Mouse (Mus musculus): ENCODE results near the gene Tada3.

Tada3 gene

DNA sequence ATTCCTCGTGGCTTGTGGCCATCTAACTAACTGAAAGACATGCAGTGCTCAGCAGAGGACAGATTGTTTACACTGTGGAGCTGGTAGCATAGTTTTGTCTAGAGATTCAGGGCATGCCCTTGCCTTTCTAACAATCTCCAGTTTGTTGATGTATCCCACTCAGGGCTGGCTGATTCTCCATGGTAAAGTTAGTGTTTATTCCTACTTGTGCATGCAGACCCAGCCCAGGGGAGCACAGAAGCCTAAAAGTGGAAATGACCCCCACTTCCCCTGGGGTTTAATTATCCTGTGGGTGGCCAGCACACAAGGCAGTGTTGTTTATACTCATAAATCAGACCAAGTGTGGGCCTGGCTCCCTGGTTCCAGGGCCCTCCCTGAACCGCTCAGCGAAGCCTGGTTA lies 8.3 kb upstream of the Tada3 start:
- no peak for DNase-seq (ENCODE audit: low spot score)

DNA sequence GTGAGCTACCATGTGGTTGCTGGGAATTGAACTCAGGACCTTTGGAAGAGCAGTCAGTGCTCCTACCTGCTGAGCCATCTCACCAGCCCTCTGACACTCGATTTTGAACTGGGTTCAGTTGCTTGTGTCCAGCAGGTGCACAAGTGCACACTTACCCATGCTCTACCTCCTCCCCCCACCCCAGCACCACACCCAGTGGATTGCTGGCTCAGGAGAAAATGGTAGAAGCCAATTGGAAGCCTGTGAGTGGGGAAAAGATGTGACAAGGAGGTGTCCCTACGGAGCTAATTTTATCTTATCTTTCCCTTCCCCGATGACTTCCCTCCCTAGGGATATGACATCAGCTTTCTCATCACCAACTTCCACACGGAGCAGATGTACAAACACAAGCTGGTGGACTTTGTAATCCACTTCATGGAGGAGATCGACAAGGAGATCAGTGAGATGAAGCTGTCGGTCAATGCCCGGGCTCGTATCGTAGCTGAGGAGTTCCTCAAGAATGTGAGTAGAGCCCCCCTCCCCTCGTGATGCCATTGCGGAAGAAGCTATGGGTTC lies 7.6 kb upstream of the Tada3 start:
- no peak for DNase-seq (ENCODE audit: low spot score)

- no peak for DNase-seq (ENCODE audit: low spot score)
These were observed 6.8 kb upstream of the Tada3 start for GRCm38 (mm10) chr6:113384351-113384927.

DNA sequence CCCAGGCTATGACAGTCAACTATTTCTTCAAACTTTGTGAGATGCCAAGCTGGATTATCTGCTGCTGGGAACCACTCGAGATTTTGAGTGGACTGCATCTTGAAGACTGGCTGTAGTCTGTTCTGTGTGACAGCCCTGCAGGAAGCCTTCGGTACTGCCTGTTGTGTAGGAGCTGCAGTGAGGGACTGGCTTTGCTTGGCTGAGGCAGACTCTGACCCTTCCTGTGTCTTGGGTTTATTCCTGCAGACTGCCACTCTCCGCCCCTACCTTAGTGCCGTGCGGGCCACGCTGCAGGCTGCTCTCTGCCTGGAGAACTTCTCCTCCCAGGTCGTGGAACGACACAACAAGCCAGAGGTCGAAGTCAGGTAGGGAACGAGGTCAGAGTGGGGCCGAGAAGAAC lies 2.8 kb upstream of the Tada3 start:
- no peak for DNase-seq (ENCODE audit: low spot score)

- DNase-seq (ENCODE audit: low spot score): no peak
These were observed 1.6 kb upstream of the Tada3 start for GRCm38 (mm10) chr6:113379246-113379645.

DNA sequence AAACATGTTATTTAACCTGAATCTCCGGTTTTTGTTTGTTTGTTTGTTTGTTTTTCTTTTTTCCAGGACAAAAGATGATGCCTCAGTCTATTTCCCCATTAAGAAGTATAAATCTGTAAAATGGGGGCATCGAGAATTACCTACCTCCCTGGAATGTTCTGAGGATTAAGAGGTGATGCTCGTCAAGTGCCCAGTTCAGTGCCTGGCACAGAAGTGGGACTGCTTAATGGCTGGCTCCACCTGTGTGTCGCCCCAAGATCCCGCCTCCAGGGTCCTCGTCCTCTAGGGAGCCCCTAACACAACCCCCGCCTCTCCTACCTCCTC lies 549 bp downstream of the Tada3 start:
- DNase-seq (ENCODE audit: low spot score): no peak

DNA sequence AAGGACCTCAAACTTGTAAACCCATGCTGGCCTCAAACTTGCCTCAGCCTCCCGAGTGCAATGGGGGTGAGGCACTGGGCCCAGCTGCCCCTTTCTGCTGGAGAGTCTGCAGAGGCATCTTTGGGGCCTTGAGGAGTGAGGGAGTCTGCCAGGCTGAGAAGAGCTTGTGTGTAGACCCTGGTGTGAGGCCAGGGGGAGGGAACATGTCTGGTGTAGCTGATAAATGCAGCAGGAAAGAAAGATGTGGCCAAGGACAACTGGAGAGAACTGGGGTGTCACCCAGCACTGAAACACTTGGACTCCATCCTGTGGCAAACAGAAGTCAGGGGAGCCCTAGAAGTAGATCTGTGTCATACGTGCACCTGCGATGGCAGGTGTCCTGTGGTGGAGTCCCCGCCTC lies 4.2 kb downstream of the Tada3 start:
- DNase-seq (ENCODE audit: low spot score): no peak

- no peak for DNase-seq (ENCODE audit: low spot score)
These were observed 7.3 kb downstream of the Tada3 start for GRCm38 (mm10) chr6:113370194-113370929.

DNA sequence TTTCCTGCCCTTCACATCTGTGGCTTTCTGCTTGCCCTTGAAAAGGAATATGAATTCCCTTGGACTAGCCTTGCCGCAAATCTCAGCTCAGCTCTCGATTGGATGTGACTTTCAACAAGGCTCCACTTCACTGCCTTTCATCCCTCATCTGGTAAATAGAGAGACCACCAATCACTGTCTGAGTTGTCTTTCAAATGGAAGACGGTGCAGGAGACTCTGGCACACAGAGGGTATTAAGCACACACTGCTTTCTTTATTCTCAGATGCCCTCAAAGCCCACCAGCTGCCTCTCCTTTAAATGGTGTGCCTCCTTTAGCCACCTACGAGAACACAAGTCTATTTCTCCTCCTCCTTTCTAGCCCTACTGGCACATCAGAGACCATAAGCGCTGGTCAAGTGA lies 9.1 kb downstream of the Tada3 start:
- DNase-seq (ENCODE audit: low spot score): no peak

- DNase-seq (ENCODE audit: low spot score): no peak
These were observed 9.6 kb downstream of the Tada3 start for GRCm38 (mm10) chr6:113368124-113368523.

DNA sequence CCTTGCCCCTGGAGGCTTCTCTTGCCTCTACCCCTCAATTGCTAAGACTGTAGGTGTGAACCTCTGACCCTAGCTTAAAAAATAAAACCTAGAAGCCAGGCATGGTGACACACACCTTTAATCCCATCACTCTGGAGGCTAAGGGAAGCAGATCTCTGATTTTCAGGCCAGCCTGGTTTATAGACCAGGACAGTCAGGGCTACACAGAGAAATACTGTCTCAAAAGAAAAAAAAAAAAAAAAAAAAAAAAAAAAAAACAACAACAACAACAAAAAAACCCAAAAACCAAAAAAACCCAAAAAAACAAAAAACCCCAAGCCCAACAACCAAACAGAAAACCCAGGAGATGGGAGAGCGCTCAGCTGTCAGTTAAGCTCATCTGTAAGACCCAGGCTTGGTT lies 10.1 kb downstream of the Tada3 start:
- no peak for DNase-seq (ENCODE audit: low spot score)

DNA sequence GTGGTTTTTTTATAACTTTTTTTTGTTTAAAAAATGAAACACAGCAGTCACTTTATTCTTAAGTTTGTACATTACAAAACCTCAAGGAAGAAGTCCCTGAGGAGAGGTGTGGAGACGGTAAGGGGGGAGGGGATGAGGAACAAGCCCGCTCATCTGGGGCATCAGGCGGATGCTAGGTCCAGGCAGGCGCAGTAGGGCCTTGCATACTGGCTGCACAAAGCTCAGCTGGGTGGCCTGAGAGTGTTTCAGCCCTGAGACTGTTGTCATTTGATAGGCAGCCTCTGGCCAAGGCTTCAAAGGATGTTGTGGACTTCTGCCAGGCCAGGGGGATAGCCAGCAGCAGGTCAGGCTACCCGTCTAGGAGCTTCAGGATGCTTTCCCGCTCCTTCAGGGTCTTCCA lies 11.0 kb downstream of the Tada3 start:
- no peak for DNase-seq (ENCODE audit: low spot score)

DNA sequence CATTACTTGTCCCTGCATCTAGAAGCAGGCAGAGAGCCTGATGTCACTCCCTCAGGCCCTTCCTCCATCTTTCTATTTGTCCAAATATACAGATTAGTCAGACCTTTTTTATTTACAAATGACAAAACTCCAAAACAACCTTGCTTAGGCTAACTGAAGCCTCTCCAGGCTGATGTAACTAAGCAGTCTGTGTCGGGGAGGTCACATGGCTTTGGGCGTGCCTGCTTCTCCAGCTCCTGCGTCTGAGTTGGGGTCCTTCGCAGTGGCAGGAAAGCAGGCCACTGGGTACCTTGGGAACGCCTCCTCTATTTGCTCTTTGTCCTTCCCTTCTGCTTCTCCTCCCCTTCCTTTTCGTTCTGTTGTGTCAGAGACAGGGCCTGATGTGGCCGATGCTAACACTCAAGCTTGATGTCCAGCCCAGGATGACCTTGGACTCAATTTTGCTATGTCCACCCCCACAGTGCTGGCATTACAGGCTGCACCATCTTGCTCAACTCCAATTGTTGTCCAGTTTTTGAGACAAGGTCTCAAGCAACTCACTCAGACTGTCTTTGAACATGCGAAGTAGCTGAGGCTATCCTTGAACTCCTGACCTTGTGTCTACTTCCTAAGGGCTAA lies 13.1 kb downstream of the Tada3 start:
- no peak for DNase-seq (ENCODE audit: low spot score)

DNA sequence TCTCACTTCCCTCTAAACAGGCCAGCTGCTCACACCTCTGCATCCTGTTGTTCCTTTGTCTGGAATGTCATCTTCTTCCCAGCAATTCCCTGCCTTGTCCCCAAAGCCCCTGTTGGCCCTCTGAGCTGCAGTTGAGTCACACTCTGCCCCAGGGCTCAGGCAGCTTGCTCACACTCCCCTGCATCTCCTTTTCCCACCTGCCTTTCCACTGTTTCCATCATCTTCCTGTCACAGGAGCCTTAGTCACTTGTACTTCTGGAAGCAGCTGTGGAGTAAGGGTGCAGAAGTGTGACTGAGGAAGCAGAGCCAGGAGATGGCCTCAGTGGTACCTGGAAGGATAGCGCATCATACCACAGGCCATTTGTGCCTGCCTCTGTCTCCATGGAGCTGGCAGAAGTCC lies 15.4 kb downstream of the Tada3 start:
- DNase-seq (ENCODE audit: low spot score): no peak

- DNase-seq (ENCODE audit: low spot score): no peak
These were observed 16.2 kb downstream of the Tada3 start for GRCm38 (mm10) chr6:113361476-113361875.

DNA sequence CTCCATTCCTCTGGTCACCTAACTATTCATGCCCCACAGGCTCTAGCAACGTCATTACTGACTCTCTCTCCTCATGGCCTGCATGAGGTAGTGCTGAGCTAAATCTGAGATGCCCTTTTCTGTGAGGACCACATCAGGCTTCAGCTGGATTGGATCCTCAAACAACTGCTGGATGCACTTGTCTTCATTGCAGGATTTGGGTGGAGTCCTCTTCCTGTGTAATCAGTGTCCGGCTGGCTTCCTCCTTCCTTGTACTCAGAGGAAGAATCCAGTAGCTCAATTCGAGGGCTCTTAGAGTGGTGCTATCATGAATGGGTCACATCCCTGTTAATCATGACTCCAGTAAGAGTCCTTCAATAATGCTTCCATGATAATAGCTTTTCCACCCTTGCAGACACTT lies 24.0 kb downstream of the Tada3 start:
- DNase-seq (ENCODE audit: low spot score): no peak

- DNase-seq (ENCODE audit: low spot score): no peak
These were observed 24.9 kb downstream of the Tada3 start for GRCm38 (mm10) chr6:113352820-113353219.

DNA sequence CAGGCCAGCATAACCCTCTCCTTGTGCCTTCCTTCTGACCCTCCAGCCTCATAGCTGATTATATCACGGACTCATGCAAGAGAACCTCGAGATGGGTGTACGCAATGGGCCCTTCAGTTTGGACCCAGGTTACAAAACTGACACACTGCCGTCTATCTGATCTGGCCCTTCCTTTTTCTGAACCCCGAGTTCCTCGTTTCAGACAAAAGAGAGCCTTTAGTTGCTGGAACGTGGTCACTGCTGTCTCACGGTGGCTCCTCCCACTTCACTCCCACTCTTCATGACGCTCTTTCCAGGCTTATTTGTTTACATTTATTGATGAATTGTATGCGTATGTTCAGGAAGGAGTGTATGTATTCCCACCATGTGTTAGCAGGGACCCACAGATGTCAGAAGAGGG lies 26.0 kb downstream of the Tada3 start:
- DNase-seq (ENCODE audit: low spot score): no peak

DNA sequence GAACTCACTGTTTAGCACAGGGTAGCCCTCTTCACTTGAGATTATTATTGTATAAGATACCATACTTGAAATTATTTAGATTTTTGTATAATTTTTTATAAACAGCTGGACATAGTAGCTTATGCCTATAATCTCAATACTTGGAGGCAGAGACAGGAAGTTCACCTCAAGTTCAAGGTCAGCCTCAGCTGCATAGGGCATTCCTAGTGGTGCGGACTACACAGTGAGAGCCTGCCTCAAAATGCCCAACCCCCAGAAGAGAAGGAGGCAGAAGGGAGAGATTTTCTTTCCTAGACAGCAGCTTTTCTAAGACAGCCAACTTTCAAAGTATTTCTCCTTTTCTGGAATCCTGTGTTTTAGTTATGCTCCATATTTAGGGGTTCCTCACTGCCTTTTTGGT lies 26.5 kb downstream of the Tada3 start:
- DNase-seq (ENCODE audit: low spot score): no peak

GRCm38 (mm10) chr6:113350538-113350937 lies 27.1 kb downstream of the Tada3 start:
- no peak for DNase-seq (ENCODE audit: low spot score)

DNA sequence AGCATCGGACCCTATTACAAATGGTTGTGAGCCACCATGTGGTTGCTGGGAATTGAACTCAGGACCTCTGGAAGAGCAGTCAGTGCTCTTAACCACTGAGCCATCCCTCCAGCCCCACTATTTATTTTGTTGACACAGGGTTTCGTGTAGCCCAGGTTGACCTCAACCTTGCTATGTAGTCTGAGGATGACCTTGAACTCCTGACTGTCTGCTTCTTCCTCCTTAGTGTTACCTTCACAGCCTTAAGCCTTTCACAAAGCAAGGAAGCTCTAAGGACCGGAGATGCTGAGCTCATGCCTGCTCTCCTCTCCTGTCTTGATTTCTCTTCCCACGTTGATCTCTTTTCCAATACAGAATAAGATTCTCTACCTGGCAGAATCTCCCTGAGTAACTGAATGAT lies 30.8 kb downstream of the Tada3 start:
- no peak for DNase-seq (ENCODE audit: low spot score)

- DNase-seq (ENCODE audit: low spot score): no peak
These were observed 33.4 kb downstream of the Tada3 start for GRCm38 (mm10) chr6:113344321-113344720.

Data from embryo, embryonic 10.5 days (tissue).